Mouse (Mus musculus) C2C12 (cell line): ENCODE results near the gene Gm28043. TPM values are rescaled to one million over a fixed set of nuclear protein-coding genes. Genes with fewer than 3 reads are reported as not detected.
"Not testable (repeated sequence)": the region's sequence is repeated elsewhere in the genome, so short reads cannot be mapped to it uniquely, and the experiment has no call there.

Experiments used
- H3K27me3 ChIP-seq: one replicate; pipeline ENCODE4 v1.6.1; 2011; ENCODE audit not compliant: control insufficient read depth, insufficient read depth, insufficient read length
- H3K36me3 ChIP-seq: one replicate; pipeline ENCODE4 v1.6.1; 2011; ENCODE audit not compliant: control insufficient read depth, insufficient read depth
- H3K4me3 ChIP-seq: one replicate; pipeline ENCODE4 v1.5.1; 2011; ENCODE audit warnings: mild to moderate bottlenecking, control low read depth; ENCODE audit not compliant: poor library complexity, insufficient read depth, severe bottlenecking
- H3K79me2 ChIP-seq: one replicate; pipeline ENCODE4 v1.6.1; 2011; ENCODE audit not compliant: control insufficient read depth, insufficient read depth
- H3K79me3 ChIP-seq: one replicate; pipeline ENCODE4 v1.6.1; 2011; ENCODE audit warnings: low read depth, control low read depth
- H3ac ChIP-seq: one replicate; pipeline ENCODE3; 2011; ENCODE audit warnings: low read depth; ENCODE audit not compliant: control insufficient read depth, insufficient read length
- CEBPB ChIP-seq: IDR thresholded peaks from one replicate; pipeline ENCODE4 v1.6.1; 2011; ENCODE audit warnings: low read depth, mild to moderate bottlenecking, control low read depth, moderate library complexity
- CTCF ChIP-seq: IDR thresholded peaks from one replicate; pipeline ENCODE4 v1.5.1; 2011; ENCODE audit not compliant: control insufficient read depth, insufficient read depth, insufficient read length
- FOSL1 ChIP-seq: IDR thresholded peaks from one replicate; pipeline ENCODE4 v1.8.0; 2011; ENCODE audit warnings: mild to moderate bottlenecking, low read length; ENCODE audit not compliant: poor library complexity, insufficient read depth, severe bottlenecking
- MAX ChIP-seq: IDR thresholded peaks from one replicate; pipeline ENCODE4 v1.6.1; 2011; ENCODE audit warnings: mild to moderate bottlenecking, control low read depth
- MYOD1 ChIP-seq: IDR thresholded peaks from one replicate; pipeline ENCODE4 v1.6.1; 2011; ENCODE audit warnings: low read depth; ENCODE audit not compliant: control insufficient read depth, insufficient read length
- MYOG ChIP-seq: IDR thresholded peaks from one replicate; pipeline ENCODE4 v1.6.1; 2011; ENCODE audit not compliant: control insufficient read depth, insufficient read length; ENCODE audit errors: extremely low read depth
- USF1 ChIP-seq: IDR thresholded peaks from one replicate; pipeline ENCODE4 v1.6.1; 2011; ENCODE audit warnings: low read depth, mild to moderate bottlenecking, control low read depth, moderate library complexity
- polyA plus RNA-seq: library from polyadenylated mRNA; unstranded; fragments of >200 nt; fragmentation: generic; extraction: Trizol; gene quantifications from one replicate; pipeline ENCODE4 v1.2.1, GENCODE M21; 2012; ENCODE audit warnings: missing spikeins

Gene Gm28043
- polyA plus RNA-seq, 1 experiment: 0.54 TPM

DNA sequence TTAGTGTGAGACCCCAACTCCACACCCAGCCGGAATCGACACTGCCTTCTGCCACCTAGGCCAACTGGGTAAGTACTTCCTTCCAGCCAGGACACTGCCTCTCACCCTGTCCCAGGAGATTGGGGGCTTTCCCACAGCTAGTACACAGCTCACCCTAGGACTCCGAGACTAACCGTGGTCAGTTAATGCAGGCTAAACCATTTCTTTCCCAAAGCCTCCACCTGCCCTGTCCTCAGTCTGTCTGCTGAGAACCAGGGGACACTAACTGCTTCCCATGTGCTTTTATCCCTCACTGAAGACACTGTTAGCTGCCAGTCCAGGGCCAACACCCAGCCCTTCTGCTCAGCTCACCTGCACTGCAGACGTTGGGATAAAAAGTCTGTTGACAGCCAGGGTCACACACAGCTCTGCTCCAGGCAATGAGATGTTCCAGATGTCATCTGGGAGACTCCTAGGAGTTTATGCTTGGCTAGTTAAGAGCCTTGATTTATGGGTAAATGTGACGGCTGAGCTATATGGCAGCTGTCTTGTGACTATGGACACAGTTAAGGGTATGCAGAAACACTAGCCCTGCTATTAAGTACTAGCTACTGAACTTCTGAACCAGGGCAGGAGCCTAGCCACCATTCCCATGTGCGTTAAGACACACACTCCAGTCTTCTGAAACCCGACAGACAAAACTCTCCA, 97.2 kb downstream of the Gm28043 start:
- Histone ChIP-seq H3K27me3 (no peaks in the 10 kb centered on the region), H3K79me2 (peaks cover 26% of the 10 kb centered on the region), H3K79me3 (peaks cover 6% of the 10 kb centered on the region), H3K36me3 (no peaks in the 10 kb centered on the region), H3ac (no peak overlapping the region), H3K4me3 (no peak overlapping the region)
- no peak for TF ChIP-seq MAX
- TF ChIP-seq MYOD1: no peak
- TF ChIP-seq FOSL1: no peak
- no peak for TF ChIP-seq MYOG
- TF ChIP-seq CTCF: no peak
- no peak for TF ChIP-seq USF1
- no peak for TF ChIP-seq CEBPB

DNA sequence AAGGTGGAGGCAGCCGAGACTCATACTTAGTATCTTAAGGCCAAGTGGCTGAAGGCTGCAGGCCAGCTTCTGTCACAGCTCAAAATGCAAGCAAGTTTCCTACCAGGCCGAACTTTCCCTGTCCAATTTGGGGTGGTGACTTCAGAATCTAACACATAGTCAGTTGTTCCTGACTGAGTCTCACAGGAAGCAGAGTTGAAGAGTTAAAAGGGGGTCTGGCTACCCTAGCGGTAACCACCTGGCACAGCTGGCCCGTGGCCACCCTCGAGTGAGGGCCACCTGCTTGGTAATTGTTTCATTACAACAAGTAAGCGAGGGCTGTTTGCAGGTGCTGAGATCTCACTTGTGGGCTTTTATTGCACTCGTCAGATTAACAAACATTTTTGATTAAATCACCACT, 97.9 kb downstream of the Gm28043 start:
- Histone ChIP-seq H3K27me3 (no peaks in the 10 kb centered on the region), H3K36me3 (no peaks in the 10 kb centered on the region), H3K79me3 (peaks cover 6% of the 10 kb centered on the region), H3K79me2 (peaks cover 26% of the 10 kb centered on the region), H3ac (no peak overlapping the region), H3K4me3 (no peak overlapping the region)
- TF ChIP-seq MYOG: no peak
- no peak for TF ChIP-seq USF1
- no peak for TF ChIP-seq CEBPB
- no peak for TF ChIP-seq MYOD1
- no peak for TF ChIP-seq MAX
- no peak for TF ChIP-seq CTCF
- TF ChIP-seq FOSL1: no peak

DNA sequence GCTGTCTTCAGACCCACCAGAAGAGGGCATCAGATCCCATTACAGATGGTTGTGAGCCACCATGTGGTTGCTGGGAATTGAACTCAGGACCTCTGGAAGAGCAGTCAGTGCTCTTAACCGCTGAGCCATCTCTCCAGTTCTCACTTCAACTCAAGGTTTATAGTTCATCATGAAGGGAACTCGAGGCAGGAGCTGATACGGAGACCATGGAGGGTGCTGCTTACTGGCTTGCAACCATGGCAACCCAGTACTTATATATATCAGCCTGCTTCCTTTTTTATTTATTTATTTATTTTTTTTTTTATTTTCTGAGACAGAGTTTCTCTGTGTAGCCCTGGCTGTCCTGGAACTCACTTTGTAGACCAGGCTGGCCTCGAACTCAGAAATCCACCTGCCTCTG, 99.1 kb downstream of the Gm28043 start:
- H3K4me3 ChIP-seq, H3K36me3 ChIP-seq, H3K79me3 ChIP-seq, H3K27me3 ChIP-seq, H3ac ChIP-seq: not testable (repeated sequence)
- H3K79me2 ChIP-seq: peaks cover 26% of the 10 kb centered on the region

DNA sequence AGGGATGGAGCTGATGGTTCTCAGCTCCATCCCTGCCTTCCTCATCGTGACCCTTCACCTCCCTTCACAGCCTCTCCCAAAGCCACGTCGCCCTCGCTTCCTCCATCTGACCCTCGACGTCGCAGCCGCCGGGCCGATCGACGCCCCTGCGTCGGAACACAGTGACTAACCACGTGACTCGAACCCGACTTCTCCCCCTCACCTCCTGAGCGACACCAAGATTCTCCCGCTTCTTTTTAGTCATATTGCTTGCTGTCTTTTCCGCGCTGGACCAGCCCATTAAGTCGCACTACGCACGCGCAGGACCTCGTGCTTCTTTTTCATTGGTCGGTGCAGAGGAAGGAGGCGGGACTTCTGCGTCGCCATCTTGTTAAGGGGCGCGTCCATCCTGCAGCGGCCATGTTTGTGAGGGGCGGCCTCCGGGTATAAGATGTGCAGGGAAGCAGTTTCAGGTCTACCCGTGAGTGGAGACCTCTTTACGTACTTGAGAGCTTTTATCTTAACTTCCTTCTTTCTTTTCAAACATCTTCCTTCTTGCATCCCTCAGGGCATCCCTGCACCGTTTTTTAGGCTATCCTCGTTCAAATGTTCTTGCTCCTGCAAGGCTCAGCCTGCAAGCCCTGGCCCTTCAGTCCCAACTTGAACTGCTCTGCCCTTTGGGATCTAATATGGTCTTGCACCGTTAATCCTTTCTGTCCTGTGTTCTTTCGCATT, 102.2 kb downstream of the Gm28043 start, which contains the start of gene Ccdc167:
Gene Ccdc167 (minus strand): TSS at position 313 of the 714 bp plus-strand sequence.
- Histone ChIP-seq H3K4me3 (peak within 1 kb of the TSS; percentile 40), H3K79me3 (peaks cover 6% of the 10 kb centered on the region), H3K27me3 (no peaks in the 10 kb centered on the region), H3K79me2 (peaks cover 26% of the 10 kb centered on the region), H3ac (peak within 1 kb of the TSS; percentile 60), H3K36me3 (no peaks in the 10 kb centered on the region)
- peak; percentile 74 for TF ChIP-seq USF1
- peak; percentile 98 for TF ChIP-seq MAX
- no peak for TF ChIP-seq FOSL1
- no peak for TF ChIP-seq CTCF

DNA sequence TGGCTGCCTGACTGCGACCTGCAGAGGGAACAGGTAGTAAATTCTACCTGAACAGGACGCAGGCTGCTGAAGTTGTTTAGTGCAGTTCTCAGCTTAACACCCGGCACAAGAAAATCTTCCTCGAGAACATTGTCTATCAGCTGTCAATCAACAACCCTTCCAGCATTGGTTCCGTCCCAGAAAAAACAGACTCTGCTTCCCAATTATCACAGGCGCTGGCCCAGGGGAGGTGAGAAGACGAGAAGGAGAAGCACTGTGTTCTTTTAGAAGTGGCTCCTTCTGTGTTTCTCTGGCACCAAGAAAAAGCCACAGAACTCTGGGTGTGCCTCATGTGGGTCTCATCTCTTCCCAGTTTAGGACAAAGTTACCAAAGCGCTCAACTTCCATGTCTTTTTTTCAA, 104.0 kb downstream of the Gm28043 start:
- Histone ChIP-seq H3K4me3 (no peak overlapping the region), H3K79me2 (peaks cover 26% of the 10 kb centered on the region), H3ac (no peak overlapping the region), H3K36me3 (no peaks in the 10 kb centered on the region), H3K79me3 (peaks cover 5% of the 10 kb centered on the region), H3K27me3 (no peaks in the 10 kb centered on the region)
- TF ChIP-seq USF1 (no peak), CEBPB (no peak), CTCF (no peak), MYOD1 (no peak), FOSL1 (no peak), MYOG (no peak), MAX (no peak)

DNA sequence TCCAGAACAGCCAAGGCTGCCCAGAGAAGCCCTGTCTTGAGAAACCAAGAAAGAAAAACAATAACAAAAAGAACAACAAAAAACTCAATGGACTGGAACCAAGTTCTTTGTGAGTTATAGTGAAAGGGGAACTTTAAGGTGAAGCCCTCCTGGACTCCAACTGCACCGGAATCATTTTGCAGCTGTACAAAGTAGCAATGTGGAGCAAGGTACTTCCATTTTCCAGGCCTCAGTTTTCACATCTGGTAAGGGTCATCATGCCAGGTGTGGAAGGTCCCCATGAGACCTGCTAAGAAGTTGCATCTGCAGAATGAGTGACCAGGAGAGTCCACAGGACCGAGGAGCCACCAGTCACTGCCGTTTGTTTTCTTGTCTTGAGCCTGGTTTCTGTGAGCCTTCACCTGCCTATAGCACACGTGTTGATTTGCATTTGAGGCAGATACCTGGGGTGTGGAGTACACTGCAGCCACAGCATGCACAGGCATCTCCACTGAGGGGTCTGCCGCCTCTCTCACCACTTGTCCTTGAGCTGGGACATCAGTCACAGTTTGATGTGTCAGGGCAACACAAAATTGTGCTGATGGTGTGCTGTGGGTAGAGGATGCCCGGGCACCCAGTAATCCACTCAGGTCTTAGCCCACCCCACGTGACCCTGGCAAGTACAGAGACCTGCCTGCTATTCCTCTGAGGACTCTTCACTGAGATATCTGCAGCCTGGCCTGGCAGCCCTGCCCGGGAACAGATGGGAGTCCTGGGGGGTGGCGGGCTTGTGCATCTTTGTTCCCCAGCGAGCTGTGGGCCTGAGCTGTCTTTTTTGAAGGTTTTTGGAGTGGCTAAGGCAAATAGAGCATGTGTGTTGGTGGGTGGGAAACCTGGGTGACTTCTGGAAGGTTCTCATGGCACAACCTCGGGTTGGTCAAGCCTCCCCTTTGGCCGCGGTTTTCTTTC, 105.2 kb downstream of the Gm28043 start:
- no peak overlapping the region for H3ac ChIP-seq
- no peak for TF ChIP-seq MAX
- TF ChIP-seq FOSL1: no peak
- TF ChIP-seq MYOD1: no peak
- TF ChIP-seq MYOG: no peak
- TF ChIP-seq CEBPB: no peak
- TF ChIP-seq CTCF: no peak
- no peak for TF ChIP-seq USF1
- H3K79me3 ChIP-seq: peaks cover 3% of the 10 kb centered on the region
- peaks cover 19% of the 10 kb centered on the region for H3K79me2 ChIP-seq
- H3K36me3 ChIP-seq: no peaks in the 10 kb centered on the region
- no peaks in the 10 kb centered on the region for H3K27me3 ChIP-seq
- H3K4me3 ChIP-seq: no peak overlapping the region
